Mouse (Mus musculus) adrenal gland, postnatal 36 days (tissue): ENCODE measurements around the gene Rasl12. TPM values are rescaled to one million over a fixed set of nuclear protein-coding genes. Genes with fewer than 3 reads are reported as not detected.
A peak's percentile ranks its signal among the peaks of the same experiment; 100 is the strongest.

ENCODE experiments used
- DNase-seq, 2 experiments: peaks; one replicate each; pipeline ENCODE4 v3.0.0; 2021; ENCODE audit warnings: mixed read lengths in 1 of 2
- total RNA-seq, 2 experiments: library from RNA; stranded (reverse); gene quantifications; 2 replicates each; pipeline ENCODE4 v1.2.3; 2021

Rasl12 gene
- total RNA-seq, 2 experiments from 2014 or later, result 11.9 to 12.7 TPM

- DNase-seq, result peak; percentile 95 to 98
Observed at GRCm38 (mm10) chr9:65435671-65436301, 37.5 kb downstream of the Rasl12 start, which contains the start of gene Mtfmt. TSS of gene Mtfmt (plus strand) at chr9:65435782.

GRCm38 (mm10) chr9:65444692-65445091, 46.4 kb downstream of the Rasl12 start:
- DNase-seq, result no peak

- DNase-seq, result no peak
Observed at GRCm38 (mm10) chr9:65447951-65448350, 49.6 kb downstream of the Rasl12 start.

GRCm38 (mm10) chr9:65458975-65459374, 60.7 kb downstream of the Rasl12 start:
- no peak for DNase-seq

- no peak for DNase-seq
Observed at GRCm38 (mm10) chr9:65460198-65460597, 61.9 kb downstream of the Rasl12 start.

- DNase-seq, result peak; percentile 98
Observed at GRCm38 (mm10) chr9:65460732-65461442, 62.6 kb downstream of the Rasl12 start, which contains the start of gene Spg21. TSS of gene Spg21 (plus strand) at chr9:65460947.

- no peak for DNase-seq
Observed at GRCm38 (mm10) chr9:65462544-65462943, 64.2 kb downstream of the Rasl12 start.

GRCm38 (mm10) chr9:65464161-65464560, 65.9 kb downstream of the Rasl12 start:
- DNase-seq, result peak; percentile 82 to 85

Other genes with a start within 250 kb of the Rasl12 start
- 10 to 100 TPM; 11.8 to 21.2 TPM for gene Parp16, start 203.2 kb upstream of the Rasl12 start, total RNA-seq
- gene Cilp, start 133.3 kb upstream of the Rasl12 start, total RNA-seq, result 1 to 10 TPM; 4.7 to 6.2 TPM
- 10 to 100 TPM; 65.6 to 75.8 TPM for gene Clpx, start 104.2 kb upstream of the Rasl12 start, total RNA-seq
- 10 to 100 TPM; 17.8 to 18.6 TPM for gene Pdcd7, start 52.4 kb upstream of the Rasl12 start, total RNA-seq
- 1 to 10 TPM in 1 of 2 experiments, under 1 TPM in 1; 0.60 to 1.0 TPM for gene Ubap1l, start 37.5 kb upstream of the Rasl12 start, total RNA-seq
- gene Kbtbd13, start 6.9 kb upstream of the Rasl12 start, total RNA-seq, result under 1 TPM; 0.10 to 0.26 TPM
- not detected for gene Slc51b, start 24.4 kb downstream of the Rasl12 start, total RNA-seq
- 10 to 100 TPM; 13.4 to 14.2 TPM for gene Mtfmt, start 37.3 kb downstream of the Rasl12 start, total RNA-seq
- gene Spg21, start 62.4 kb downstream of the Rasl12 start, total RNA-seq, result 10 to 100 TPM; 61.9 to 70.4 TPM
- 1 to 10 TPM; 2.0 to 3.4 TPM for gene Ankdd1a, start 121.7 kb downstream of the Rasl12 start, total RNA-seq
- gene Plekho2, start 181.5 kb downstream of the Rasl12 start, total RNA-seq, result 10 to 100 TPM; 56.6 to 71.5 TPM
- under 1 TPM; 0.46 to 0.92 TPM for gene Pif1, start 188.7 kb downstream of the Rasl12 start, total RNA-seq
- gene Rbpms2, start 231.1 kb downstream of the Rasl12 start, total RNA-seq, result 10 to 100 TPM; 51.1 to 67.3 TPM